Mouse (Mus musculus) MN1 (cell line): ENCODE data around the gene Zic2.

ENCODE experiments used
- DNase-seq: peaks from one replicate; pipeline ENCODE4 v3.0.0-alpha.2; 2016; ENCODE audit warnings: low spot score

Gene Zic2

GRCm38 (mm10) chr14:122461966-122462365 lies 13.3 kb upstream of the Zic2 start:
- DNase-seq, result no peak

GRCm38 (mm10) chr14:122462689-122463079 lies 12.6 kb upstream of the Zic2 start:
- DNase-seq, result no peak

GRCm38 (mm10) chr14:122463080-122463691 lies 12.0 kb upstream of the Zic2 start:
- DNase-seq, result peak; percentile 35

DNA sequence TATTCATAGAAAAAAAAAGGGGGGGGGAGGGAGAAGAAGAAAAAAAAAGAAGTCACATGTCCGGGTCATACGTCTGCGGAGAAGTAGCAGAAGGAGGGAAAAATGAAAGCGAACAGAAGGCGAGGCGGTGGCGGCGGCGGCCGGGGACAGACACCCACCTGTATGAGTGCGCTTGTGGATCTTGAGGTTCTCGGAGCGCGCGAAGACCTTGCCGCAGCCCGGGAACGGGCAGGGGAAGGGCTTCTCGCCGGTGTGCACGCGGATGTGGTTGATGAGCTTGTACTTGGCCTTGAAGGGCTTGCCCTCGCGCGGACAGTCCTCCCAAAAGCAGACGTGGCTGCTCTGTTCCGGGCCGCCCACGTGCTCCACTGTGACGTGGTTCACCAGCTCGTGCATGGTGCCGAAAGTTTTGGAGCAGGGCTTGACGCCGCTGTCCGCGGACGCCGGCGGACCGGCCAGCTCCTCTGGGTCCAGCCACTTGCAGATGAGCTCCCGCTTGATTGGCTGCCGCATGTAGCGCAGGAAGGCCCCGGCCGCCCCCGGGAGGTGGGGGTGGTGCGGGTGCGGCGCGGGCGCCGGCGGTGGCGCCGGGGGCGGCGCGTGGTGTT lies 11.4 kb upstream of the Zic2 start:
- DNase-seq, result peak; percentile 59

DNA sequence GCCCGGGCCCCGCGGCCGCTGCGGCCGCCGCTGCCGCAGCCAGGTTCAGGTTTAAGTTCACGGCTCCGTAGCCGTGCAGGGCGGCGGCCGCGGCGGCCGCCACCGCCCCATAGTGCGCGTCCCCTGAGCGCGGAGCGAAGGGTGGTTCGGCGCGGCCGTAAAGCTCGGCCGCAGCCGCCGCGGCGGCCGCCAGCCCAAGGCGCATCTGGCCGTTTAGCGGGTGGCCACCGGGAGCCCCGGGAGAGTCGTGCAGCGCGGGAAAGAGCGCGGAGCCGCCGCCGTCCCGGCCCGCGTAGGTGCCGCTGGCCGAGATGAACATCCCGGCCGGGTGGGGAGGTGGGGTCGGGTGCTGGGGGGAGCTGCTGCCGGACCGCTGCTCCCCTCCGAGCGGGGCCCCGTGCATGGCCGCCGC lies 10.9 kb upstream of the Zic2 start:
- peak; percentile 39 for DNase-seq

DNA sequence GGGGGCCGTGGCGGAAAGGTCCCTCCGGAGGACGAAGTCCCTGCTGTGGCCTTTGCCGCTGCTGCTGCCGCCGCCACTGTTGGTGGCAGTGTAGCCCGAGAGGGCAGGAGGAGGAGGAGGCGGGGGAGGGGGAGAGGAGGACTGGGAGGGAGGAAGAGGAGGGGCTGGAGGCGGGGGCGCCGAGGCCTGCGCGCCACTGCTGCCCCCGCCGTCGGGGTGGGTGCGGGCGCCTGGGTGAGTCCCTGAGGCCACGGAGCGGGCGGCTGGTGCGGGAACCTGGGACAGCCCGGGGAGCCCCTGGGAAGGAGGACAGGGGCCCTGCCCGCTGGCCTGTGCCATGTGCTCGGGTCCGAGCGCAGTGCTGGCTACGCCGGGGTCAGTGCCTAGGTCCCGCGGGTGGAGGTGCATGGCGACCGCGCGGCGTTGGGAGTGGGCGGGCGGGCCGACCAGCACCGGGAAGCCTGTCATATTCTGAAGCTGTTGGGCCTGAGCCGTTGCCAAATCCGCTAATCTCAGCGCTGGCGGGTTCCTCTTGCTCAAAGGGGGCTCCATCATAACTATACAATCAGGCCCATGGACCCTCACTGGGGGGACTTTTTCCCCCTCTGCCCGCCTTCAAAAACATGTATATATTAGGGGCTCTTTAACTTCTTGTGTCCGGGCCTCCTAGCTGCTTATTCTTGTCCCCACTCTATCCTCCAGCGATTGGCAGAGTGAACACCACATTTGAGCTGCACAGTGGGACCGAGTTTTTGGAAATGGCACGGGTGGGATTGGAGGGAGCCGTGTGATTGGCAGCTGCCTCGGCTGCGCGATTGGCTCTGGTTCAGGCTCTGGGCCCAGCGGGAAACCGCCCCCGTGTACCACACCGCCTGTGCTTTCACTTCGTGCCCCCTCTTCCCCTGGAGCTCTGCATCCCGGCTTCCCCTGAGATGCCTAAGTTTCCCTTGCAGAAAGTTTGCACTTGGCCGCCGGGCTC lies 10.2 kb upstream of the Zic2 start, which contains the start of gene Zic5:
Gene Zic5, minus strand, starts transcription at position 915 of the 979 bp plus-strand sequence.
- DNase-seq, result peak; percentile 72

DNA sequence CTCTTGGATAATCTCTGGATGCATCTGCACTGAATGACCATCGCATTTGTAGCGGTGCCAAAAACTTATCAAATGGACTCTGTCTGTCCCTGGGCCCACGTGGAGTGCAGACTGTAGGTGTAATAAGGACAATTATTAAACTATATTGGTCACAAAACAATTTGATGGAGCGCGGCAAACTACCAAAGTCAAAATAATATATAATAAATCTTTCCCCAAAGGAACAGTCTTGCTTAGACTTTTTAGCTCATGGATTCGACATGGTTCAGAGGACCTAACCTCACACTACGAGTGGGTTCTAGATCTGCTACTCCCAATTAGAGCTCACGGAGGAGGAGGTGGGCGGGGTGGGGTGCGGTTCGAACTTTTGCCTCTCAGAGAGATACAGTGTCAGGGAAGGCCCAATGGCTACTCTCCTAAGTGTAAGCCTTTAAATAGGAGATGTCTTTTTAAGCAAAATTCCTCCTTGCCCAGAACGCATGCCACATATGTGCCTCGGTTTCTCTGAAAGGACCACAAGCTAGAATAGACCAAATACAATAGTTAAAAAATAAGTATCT lies 9.2 kb upstream of the Zic2 start:
- DNase-seq, result no peak

DNA sequence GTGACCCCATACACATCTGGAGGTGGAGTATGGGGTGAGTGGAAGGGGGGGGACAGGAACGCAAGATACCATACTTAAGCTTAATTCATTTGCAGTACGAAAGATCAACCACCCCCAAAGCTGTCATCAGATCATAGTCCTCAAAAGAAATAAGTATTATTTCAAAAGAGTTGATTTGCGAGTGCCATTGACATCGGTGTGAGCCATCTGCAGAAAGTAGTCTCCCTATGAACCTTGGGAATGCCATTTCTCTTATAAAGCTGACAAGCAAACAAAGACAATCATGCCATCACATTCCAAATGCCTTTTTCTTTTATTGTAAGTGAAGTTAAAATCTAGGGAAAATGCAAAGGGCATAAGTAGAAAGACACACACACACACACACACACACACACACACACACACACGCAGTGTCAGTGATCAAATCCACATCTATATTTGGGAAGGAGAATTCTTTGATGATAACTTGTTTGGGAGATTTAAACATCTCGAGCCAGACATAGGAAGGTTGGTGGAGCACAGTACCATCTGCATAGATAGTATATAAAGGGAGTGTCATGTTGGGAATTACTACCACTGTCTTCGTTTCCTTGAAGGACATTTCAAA lies 8.4 kb upstream of the Zic2 start:
- no peak for DNase-seq

DNA sequence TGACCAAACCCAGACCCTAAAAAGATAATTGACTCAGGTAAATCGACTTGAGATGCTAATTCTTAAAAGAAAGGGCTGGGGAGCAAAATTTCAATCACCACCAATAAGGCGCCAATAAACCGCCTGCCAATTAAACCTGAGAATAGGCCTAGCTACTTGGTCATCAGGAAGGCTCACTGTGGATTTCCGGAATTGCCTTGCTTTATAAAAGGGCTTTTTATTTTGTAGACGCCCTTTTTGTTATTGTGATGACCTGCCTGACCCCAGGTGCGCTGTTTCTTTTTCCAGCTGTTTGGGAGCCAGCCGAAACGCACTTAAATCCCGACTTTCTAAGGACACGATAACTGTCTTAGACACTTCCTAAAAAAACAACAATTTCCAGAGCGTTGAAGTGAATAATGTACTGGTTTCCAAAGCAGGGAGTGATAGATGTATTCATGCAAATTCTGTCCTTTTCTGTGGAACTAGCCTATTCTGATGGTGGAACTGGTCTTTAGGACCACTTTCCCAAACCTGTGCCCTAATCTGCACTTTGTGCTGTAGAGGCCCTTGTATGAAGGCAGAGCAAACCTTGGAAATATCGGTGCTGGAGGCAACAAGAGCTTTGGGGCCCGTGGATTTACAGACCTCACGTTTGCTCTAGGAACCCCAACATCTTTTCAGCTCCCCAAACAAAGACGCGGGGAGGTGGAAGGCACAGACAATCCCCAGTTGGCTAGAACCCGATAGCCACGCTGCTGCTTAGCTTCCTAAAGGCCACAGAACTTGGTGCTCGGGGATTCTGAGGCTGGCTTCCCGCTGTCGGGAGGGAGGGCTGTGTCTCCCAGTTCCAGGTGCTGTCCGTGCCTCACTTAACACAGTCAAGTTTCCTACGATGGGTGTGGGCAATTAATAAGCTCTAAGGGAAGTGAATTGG lies 7.1 kb upstream of the Zic2 start:
- no peak for DNase-seq

GRCm38 (mm10) chr14:122468971-122469755 lies 6.1 kb upstream of the Zic2 start:
- no peak for DNase-seq

GRCm38 (mm10) chr14:122471449-122472085 lies 3.7 kb upstream of the Zic2 start:
- no peak for DNase-seq

GRCm38 (mm10) chr14:122472161-122472560 lies 3.1 kb upstream of the Zic2 start:
- DNase-seq, result no peak

- DNase-seq, result no peak
Observed at GRCm38 (mm10) chr14:122472647-122473046, 2.6 kb upstream of the Zic2 start.

DNA sequence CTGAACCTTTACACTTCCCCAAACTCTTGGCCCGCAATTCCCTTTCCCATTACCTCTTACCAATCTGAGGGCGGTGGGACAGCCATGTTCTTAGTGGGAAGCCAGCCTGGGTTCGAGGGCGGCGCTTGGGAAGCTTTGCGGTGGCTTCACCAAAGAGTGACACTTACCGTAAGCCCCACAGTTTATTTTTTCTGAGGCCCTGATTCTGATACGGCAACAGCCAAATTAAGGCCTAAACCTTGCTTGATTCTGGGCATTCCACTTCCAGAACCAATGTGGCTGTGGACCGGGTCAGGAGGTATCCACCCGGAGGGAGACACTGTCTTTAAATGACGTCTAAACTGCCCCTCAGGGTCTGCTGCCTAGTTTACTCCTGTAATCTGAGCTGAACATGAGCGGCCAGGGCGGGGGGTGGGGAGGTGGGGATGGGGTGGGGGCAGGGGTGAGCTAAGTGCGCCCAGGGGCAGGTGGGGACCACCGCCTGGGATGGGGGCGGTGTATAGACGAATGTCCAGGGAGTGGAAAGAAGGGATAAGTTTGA lies 2.0 kb upstream of the Zic2 start:
- no peak for DNase-seq

GRCm38 (mm10) chr14:122474041-122474890 lies 969 bp upstream of the Zic2 start:
- DNase-seq, result peak; percentile 70

GRCm38 (mm10) chr14:122475557-122476040 lies 364 bp downstream of the Zic2 start:
- DNase-seq, result no peak

- no peak for DNase-seq
Observed at GRCm38 (mm10) chr14:122476041-122476821, 996 bp downstream of the Zic2 start.
